In the genomic region with DNA sequence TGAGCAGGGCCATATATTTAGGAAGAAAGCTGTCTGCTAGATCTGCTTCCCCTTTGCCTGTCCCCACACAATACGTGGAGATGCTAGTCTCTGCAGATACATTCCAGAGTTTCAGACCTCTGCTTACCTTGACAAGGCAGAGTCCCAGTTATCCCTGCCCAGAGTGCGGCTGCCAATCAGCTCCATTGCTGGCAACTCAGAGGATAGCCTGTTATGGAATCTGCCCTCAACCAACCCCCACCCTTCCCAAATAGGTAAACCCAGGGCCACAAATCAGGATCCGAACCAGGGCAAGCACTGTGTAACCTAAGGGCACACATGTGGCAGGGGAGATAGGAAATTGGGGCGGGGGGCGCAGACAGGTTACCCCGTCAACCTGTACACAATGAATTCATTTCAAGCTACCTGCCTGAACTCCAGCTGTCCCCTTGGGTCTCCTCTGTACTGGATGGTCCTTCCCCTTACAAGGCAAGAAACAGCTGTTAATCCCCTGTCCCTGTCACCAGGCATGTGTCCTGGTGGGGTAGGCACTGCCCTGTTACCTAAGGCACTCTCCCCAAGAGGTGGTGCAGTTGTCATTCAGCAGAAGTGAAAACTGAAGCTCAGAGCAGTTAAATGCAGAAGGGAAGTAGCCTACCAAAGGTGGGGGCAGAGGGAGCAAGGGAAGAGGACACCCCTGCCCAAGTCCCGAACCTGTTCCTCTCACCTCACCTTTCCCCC, we compare ENCODE assay signal across 8 mouse cellular contexts. TPM values are rescaled to one million over a fixed set of nuclear protein-coding genes. Genes with fewer than 3 reads are reported as not detected.
DNase-seq lines count a peak whose midpoint lies in the region; ATAC-seq and TF ChIP-seq lines count a peak whose summit lies in the region.

No protein-coding gene starts in this region.

- peak overlapping the region; percentile 74 for H3K4me3 ChIP-seq in cerebellum, adult 2 months (replicated peaks; ENCODE audit: insufficient read depth, low read depth, low read length)
- H3K4me3 ChIP-seq in brown adipose tissue, adult 24 weeks (ENCODE audit: insufficient read depth, low read depth, low read length): peak overlapping the region; percentile 78
- peak overlapping the region; percentile 97 for H3K4me3 ChIP-seq in hindbrain, embryonic 10.5 days
- peak overlapping the region; percentile 92 for H3K4me3 ChIP-seq in liver, embryonic 12.5 days
- H3K4me3 ChIP-seq in small intestine, adult 2 months (ENCODE audit: low read depth, low read length): peak overlapping the region; percentile 97

- DNase-seq in cerebellum, adult 2 months: no peak
- DNase-seq in cerebellum, postnatal 10 days: no peak
- no peak for DNase-seq in hindbrain, embryonic 10.5 days (ENCODE audit: low spot score)
- DNase-seq in ovary, postnatal 14 days (ENCODE audit: low spot score): no peak
- DNase-seq in ovary, postnatal 36 days (ENCODE audit: low spot score): no peak

- no peaks in the 10 kb centered on the region for H3K9me3 ChIP-seq in hindbrain, embryonic 10.5 days
- no peaks in the 10 kb centered on the region for H3K9me3 ChIP-seq in liver, embryonic 12.5 days (replicated peaks)

- 65% methylated on average over 7 of the region's 7 CpGs for WGBS in cerebellum, adult 2 months
- whole genome bisulfite sequencing in hindbrain, embryonic 10.5 days: 64% methylated on average over 7 of the region's 7 CpGs
- 64% methylated on average over 7 of the region's 7 CpGs for WGBS in liver, embryonic 12.5 days (ENCODE audit: insufficient replicate concordance)
- WGBS in small intestine, adult 2 months: 53% methylated on average over 7 of the region's 7 CpGs

- ATAC-seq in liver, embryonic 12.5 days: no peak

- H3K4me2 ChIP-seq in liver, embryonic 12.5 days: peak overlapping the region; percentile 95

- peaks cover 25% of the 10 kb centered on the region for H3K4me1 ChIP-seq in cerebellum, adult 2 months (ENCODE audit: control insufficient read depth, insufficient read depth, low read length)
- peaks cover 18% of the 10 kb centered on the region for H3K4me1 ChIP-seq in brown adipose tissue, adult 24 weeks (ENCODE audit: control insufficient read depth, insufficient read depth, insufficient read length, low read length)
- H3K4me1 ChIP-seq in hindbrain, embryonic 10.5 days (replicated peaks): peaks cover 44% of the 10 kb centered on the region
- peaks cover 56% of the 10 kb centered on the region for H3K4me1 ChIP-seq in liver, embryonic 12.5 days
- peaks cover 13% of the 10 kb centered on the region for H3K4me1 ChIP-seq in small intestine, adult 2 months (ENCODE audit: control insufficient read depth, insufficient read depth, insufficient read length, low read length)

- peaks cover 28% of the 10 kb centered on the region for H3K36me3 ChIP-seq in hindbrain, embryonic 10.5 days
- 0 out of 2 replicates have a peak, but pooled peaks cover 8% of the 10 kb centered on the region for H3K36me3 ChIP-seq in liver, embryonic 12.5 days
- no peaks in the 10 kb centered on the region for H3K36me3 ChIP-seq in small intestine, adult 2 months (ENCODE audit: control insufficient read depth, insufficient read depth, low read length)

- H3K27ac ChIP-seq in cerebellum, adult 2 months (ENCODE audit: insufficient read depth, low read length): peak overlapping the region; percentile 74
- peak overlapping the region; percentile 57; the same call in 1 of the 2 replicates for H3K27ac ChIP-seq in brown adipose tissue, adult 24 weeks (replicated peaks; ENCODE audit: low read depth, low read length)
- peak overlapping the region; percentile 99 for H3K27ac ChIP-seq in hindbrain, embryonic 10.5 days
- no peak overlapping the region for H3K27ac ChIP-seq in liver, embryonic 12.5 days
- H3K27ac ChIP-seq in small intestine, adult 2 months (ENCODE audit: insufficient read depth, low read depth, low read length): peak overlapping the region; percentile 75

- no peaks in the 10 kb centered on the region for H3K27me3 ChIP-seq in cerebellum, adult 2 months (ENCODE audit: control insufficient read depth, insufficient read depth, low read length)
- H3K27me3 ChIP-seq in hindbrain, embryonic 10.5 days (ENCODE audit: insufficient read depth, poor library complexity, severe bottlenecking): no peaks in the 10 kb centered on the region
- H3K27me3 ChIP-seq in liver, embryonic 12.5 days (replicated peaks): no peaks in the 10 kb centered on the region
- no peaks in the 10 kb centered on the region for H3K27me3 ChIP-seq in small intestine, adult 2 months (ENCODE audit: control insufficient read depth, insufficient read depth, low read length)

- TF ChIP-seq CTCF in cerebellum, adult 2 months (IDR thresholded peaks at IDR 0.05; ENCODE audit: borderline replicate concordance, insufficient read depth, low read depth, low read length): no peak
- no peak for TF ChIP-seq CTCF in small intestine, adult 2 months (IDR thresholded peaks at IDR 0.05; ENCODE audit: extremely low read depth, insufficient read length, insufficient replicate concordance, low read depth, low read length)

- H3K9ac ChIP-seq in liver, embryonic 12.5 days: peak overlapping the region; percentile 92; the same call in 1 of the 2 replicates

- no peak for TF ChIP-seq POLR2A in cerebellum, adult 2 months (IDR thresholded peaks at IDR 0.05; ENCODE audit: borderline replicate concordance, insufficient read depth, low read length)
- no peak for TF ChIP-seq POLR2A in small intestine, adult 2 months (IDR thresholded peaks at IDR 0.05; ENCODE audit: low read depth, low read length)

RNA-seq across cellular contexts. Expression of gene Phf2, which starts 1.1 kb away (rescaled TPM):
- polyA plus RNA-seq in cerebellum, adult 2 months (2012; rRNA removed): 25.9 and 29.1 TPM in 2 replicates
- 15.4 and 15.7 TPM in 2 replicates for polyA plus RNA-seq in brown adipose tissue, adult 24 weeks (2012; ENCODE audit: insufficient read depth, insufficient read length, missing spikeins)
- 6.9 and 8.7 TPM in 2 replicates for polyA plus RNA-seq in hindbrain, embryonic 10.5 days (2016; fragmentation: Nextera tagmentation; extraction: Ambion mirVana)
- 2.9 and 3.1 TPM in 2 replicates for polyA plus RNA-seq in liver, embryonic 12.5 days (2016; fragmentation: Nextera tagmentation; extraction: Ambion mirVana)
- polyA plus RNA-seq in small intestine, adult 2 months (2012; rRNA removed): 6.5 and 11.0 TPM in 2 replicates
